Mouse (Mus musculus) layer of hippocampus, adult 2 months (tissue): ENCODE data around the gene Kifap3. TPM values are rescaled to one million over a fixed set of nuclear protein-coding genes. Genes with fewer than 3 reads are reported as not detected.

Experiments
- DNase-seq, 2 experiments: peaks; one replicate each; pipeline ENCODE4 v3.0.0; 2022; ENCODE audit warnings: low spot score in 2 of 2
- H3K27ac ChIP-seq: fragments of 200-600 bp; 2 replicates; pipeline ENCODE4 v1.8.1; 2022
- H3K4me3 ChIP-seq: fragments of 200-600 bp; 2 replicates; pipeline ENCODE4 v1.8.1; 2022; ENCODE audit warnings: mild to moderate bottlenecking
- CTCF ChIP-seq: fragments of 200-600 bp; conservative IDR thresholded peaks from 2 replicates; pipeline ENCODE4 v1.8.1; 2022; ENCODE audit warnings: antibody characterized with exemption, mild to moderate bottlenecking, moderate library complexity
- total RNA-seq, 2 experiments: library from RNA; stranded (reverse); gene quantifications; 2 replicates each; pipeline ENCODE4 v1.2.3; 2021

Kifap3 gene
- total RNA-seq, 2 experiments from 2014 or later, result 168 to 180 TPM

- no peak for DNase-seq
- Histone ChIP-seq H3K27ac (no peak overlapping the region), H3K4me3 (no peak overlapping the region)
- TF ChIP-seq CTCF, result no peak
Observed at GRCm38 (mm10) chr1:163840555-163840954, 61.2 kb downstream of the Kifap3 start.

- peak; percentile 71 for TF ChIP-seq CTCF
- H3K4me3 ChIP-seq, result no peak overlapping the region
Observed at GRCm38 (mm10) chr1:163842238-163842637, 62.9 kb downstream of the Kifap3 start.

GRCm38 (mm10) chr1:163843899-163844298 is 64.5 kb downstream of the Kifap3 start:
- peak in 1 of 2 experiments; percentile 8 for DNase-seq
- Histone ChIP-seq H3K4me3 (no peak overlapping the region), H3K27ac (0 out of 2 replicates have a peak overlapping the region, but pooled peaks have one; percentile 36)
- TF ChIP-seq CTCF, result no peak

More at GRCm38 (mm10) chr1:163842238-163842637, 62.9 kb downstream of the Kifap3 start:
- DNase-seq, result no peak
- no peak overlapping the region for H3K27ac ChIP-seq

- Histone ChIP-seq H3K4me3 (no peak overlapping the region), H3K27ac (no peak overlapping the region)
- no peak for TF ChIP-seq CTCF
- no peak for DNase-seq
Observed at GRCm38 (mm10) chr1:163852884-163853560, 73.6 kb downstream of the Kifap3 start.

- H3K27ac ChIP-seq, result no peak overlapping the region
- no peak overlapping the region for H3K4me3 ChIP-seq
- TF ChIP-seq CTCF, result no peak
- DNase-seq, result no peak
Observed at GRCm38 (mm10) chr1:163858420-163858819, 79.0 kb downstream of the Kifap3 start.

GRCm38 (mm10) chr1:163861538-163861937 is 82.2 kb downstream of the Kifap3 start:
- H3K4me3 ChIP-seq, result no peak overlapping the region
- no peak overlapping the region for H3K27ac ChIP-seq
- TF ChIP-seq CTCF, result no peak
- DNase-seq, result no peak

- TF ChIP-seq CTCF, result no peak
- Histone ChIP-seq H3K27ac (no peak overlapping the region), H3K4me3 (no peak overlapping the region)
- DNase-seq, result peak; percentile 6 to 20
Observed at GRCm38 (mm10) chr1:163873158-163873557, 93.8 kb downstream of the Kifap3 start.

GRCm38 (mm10) chr1:163889629-163890028 is 110.2 kb downstream of the Kifap3 start:
- TF ChIP-seq CTCF, result no peak
- no peak for DNase-seq
- Histone ChIP-seq H3K4me3 (no peak overlapping the region), H3K27ac (no peak overlapping the region)

- no peak overlapping the region for H3K27ac ChIP-seq
- no peak for DNase-seq
- TF ChIP-seq CTCF, result no peak
- H3K4me3 ChIP-seq, result no peak overlapping the region
Observed at GRCm38 (mm10) chr1:163893294-163893693, 113.9 kb downstream of the Kifap3 start.

- TF ChIP-seq CTCF, result no peak
- Histone ChIP-seq H3K4me3 (no peak overlapping the region), H3K27ac (no peak overlapping the region)
- DNase-seq, result no peak
Observed at GRCm38 (mm10) chr1:163893774-163894527, 114.6 kb downstream of the Kifap3 start.

- no peak overlapping the region for H3K4me3 ChIP-seq
- DNase-seq, result no peak
- TF ChIP-seq CTCF, result no peak
Observed at GRCm38 (mm10) chr1:163898291-163898764, 118.9 kb downstream of the Kifap3 start.

GRCm38 (mm10) chr1:163899575-163899974 is 120.2 kb downstream of the Kifap3 start:
- H3K27ac ChIP-seq, result no peak overlapping the region
- TF ChIP-seq CTCF, result no peak
- no peak overlapping the region for H3K4me3 ChIP-seq
- DNase-seq, result no peak

More at GRCm38 (mm10) chr1:163898291-163898764, 118.9 kb downstream of the Kifap3 start:
- H3K27ac ChIP-seq, result no peak overlapping the region

GRCm38 (mm10) chr1:163900168-163900567 is 120.8 kb downstream of the Kifap3 start:
- Histone ChIP-seq H3K27ac (no peak overlapping the region), H3K4me3 (no peak overlapping the region)
- no peak for TF ChIP-seq CTCF
- DNase-seq, result no peak
